Mouse (Mus musculus) adrenal gland, postnatal 25 days (tissue): ENCODE data around the gene Rbm38. TPM values are rescaled to one million over a fixed set of nuclear protein-coding genes. Genes with fewer than 3 reads are reported as not detected.

Source experiments
- DNase-seq: peaks from one replicate; pipeline ENCODE4 v3.0.0; 2021; ENCODE audit warnings: mixed read lengths
- total RNA-seq: library from RNA; stranded (reverse); gene quantifications from 2 replicates; pipeline ENCODE4 v1.2.3, GENCODE M21; 2021

The Rbm38 gene
- total RNA-seq, 1 experiment from 2014 or later: 24.7 TPM

GRCm38 (mm10) chr2:173036611-173037010 is 16.3 kb downstream of the Rbm38 start:
- no peak for DNase-seq

- no peak for DNase-seq
Observed at GRCm38 (mm10) chr2:173037347-173037746, 17.0 kb downstream of the Rbm38 start.

- DNase-seq: no peak
Observed at GRCm38 (mm10) chr2:173037827-173038607, 17.7 kb downstream of the Rbm38 start.

- DNase-seq: no peak
Observed at GRCm38 (mm10) chr2:173039041-173039440, 18.7 kb downstream of the Rbm38 start.

- DNase-seq: no peak
Observed at GRCm38 (mm10) chr2:173040803-173041202, 20.5 kb downstream of the Rbm38 start.

GRCm38 (mm10) chr2:173041242-173041641 is 20.9 kb downstream of the Rbm38 start:
- no peak for DNase-seq

- DNase-seq: no peak
Observed at GRCm38 (mm10) chr2:173041893-173042292, 21.6 kb downstream of the Rbm38 start.

GRCm38 (mm10) chr2:173042504-173043162 is 22.3 kb downstream of the Rbm38 start:
- DNase-seq: no peak

- peak; percentile 82 for DNase-seq
Observed at GRCm38 (mm10) chr2:173044198-173044970, 24.1 kb downstream of the Rbm38 start.

- no peak for DNase-seq
Observed at GRCm38 (mm10) chr2:173046582-173047297, 26.4 kb downstream of the Rbm38 start.

- DNase-seq: no peak
Observed at GRCm38 (mm10) chr2:173047471-173047870, 27.2 kb downstream of the Rbm38 start.

- no peak for DNase-seq
Observed at GRCm38 (mm10) chr2:173048041-173048745, 27.9 kb downstream of the Rbm38 start.

GRCm38 (mm10) chr2:173049231-173049630 is 28.9 kb downstream of the Rbm38 start:
- DNase-seq: no peak

- DNase-seq: no peak
Observed at GRCm38 (mm10) chr2:173049817-173050216, 29.5 kb downstream of the Rbm38 start.

- DNase-seq: no peak
Observed at GRCm38 (mm10) chr2:173050604-173051382, 30.5 kb downstream of the Rbm38 start.

GRCm38 (mm10) chr2:173052881-173053280 is 32.6 kb downstream of the Rbm38 start:
- DNase-seq: no peak

GRCm38 (mm10) chr2:173053846-173054245 is 33.5 kb downstream of the Rbm38 start:
- DNase-seq: no peak

GRCm38 (mm10) chr2:173056303-173056881 is 36.1 kb downstream of the Rbm38 start:
- DNase-seq: no peak

GRCm38 (mm10) chr2:173056882-173057315 is 36.6 kb downstream of the Rbm38 start:
- DNase-seq: no peak

GRCm38 (mm10) chr2:173057623-173058022 is 37.3 kb downstream of the Rbm38 start:
- DNase-seq: no peak
